Mouse (Mus musculus) macrophage (primary cell): ENCODE measurements around the gene Daam1. TPM values are rescaled to one million over a fixed set of nuclear protein-coding genes. Genes with fewer than 3 reads are reported as not detected.

Experiments
- H3K27ac ChIP-seq: fragments of 350-480 bp; formaldehyde crosslinking; 2 replicates; pipeline ENCODE4 v1.9.0; 2021
- H3K36me3 ChIP-seq: fragments of 350-480 bp; formaldehyde crosslinking; 2 replicates; pipeline ENCODE4 v1.9.0; 2021; ENCODE audit errors: inconsistent target
- H3K4me3 ChIP-seq: fragments of 350-480 bp; formaldehyde crosslinking; 2 replicates; pipeline ENCODE4 v1.9.0; 2021; ENCODE audit errors: inconsistent target
- H3K79me2 ChIP-seq: fragments of 350-480 bp; formaldehyde crosslinking; 2 replicates; pipeline ENCODE4 v1.9.0; 2021; ENCODE audit errors: inconsistent target
- WGBS: methylation state at CpG from one replicate; pipeline ENCODE4 v1.1.7; 2026; ENCODE audit warnings: inconsistent platforms; ENCODE audit not compliant: missing documents; 5-methylcytosine and 5-hydroxymethylcytosine counted together
- polyA plus RNA-seq: library from polyadenylated mRNA; stranded (reverse); fragments of 250-400 nt; gene quantifications from 3 replicates; pipeline ENCODE4 v1.2.4, GENCODE M21; 2018; ENCODE audit warnings: inconsistent platforms

Gene Daam1
- polyA plus RNA-seq, 1 experiment from 2014 or later = 9.8 TPM

DNA sequence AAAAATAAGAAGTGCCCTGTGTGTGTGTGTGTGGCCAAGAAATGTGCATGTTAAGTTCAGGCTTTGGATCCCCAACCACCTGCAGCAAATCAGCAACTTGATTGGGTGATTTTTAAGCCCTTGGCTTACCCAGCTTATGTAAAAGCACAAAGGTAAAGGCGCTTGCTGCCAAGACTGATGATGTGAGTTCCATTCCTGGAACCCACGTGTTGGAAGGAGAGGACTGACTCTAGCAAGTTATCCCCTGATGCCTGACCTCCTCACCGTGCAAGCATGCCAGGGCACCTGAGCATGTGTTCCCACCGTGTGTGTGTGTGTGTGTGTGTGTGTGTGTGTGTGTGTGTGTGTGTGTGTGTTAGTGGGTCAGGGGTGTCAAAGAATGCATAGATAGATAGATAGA lies 166.5 kb downstream of the Daam1 start:
- no peaks in the 10 kb centered on the region for H3K79me2 ChIP-seq
- 0 out of 2 replicates have a peak, but pooled peaks cover 4% of the 10 kb centered on the region for H3K36me3 ChIP-seq
- H3K4me3 ChIP-seq = no peak overlapping the region
- no peak overlapping the region for H3K27ac ChIP-seq
- WGBS = 84% methylated on average over 4 of the region's 4 CpGs

DNA sequence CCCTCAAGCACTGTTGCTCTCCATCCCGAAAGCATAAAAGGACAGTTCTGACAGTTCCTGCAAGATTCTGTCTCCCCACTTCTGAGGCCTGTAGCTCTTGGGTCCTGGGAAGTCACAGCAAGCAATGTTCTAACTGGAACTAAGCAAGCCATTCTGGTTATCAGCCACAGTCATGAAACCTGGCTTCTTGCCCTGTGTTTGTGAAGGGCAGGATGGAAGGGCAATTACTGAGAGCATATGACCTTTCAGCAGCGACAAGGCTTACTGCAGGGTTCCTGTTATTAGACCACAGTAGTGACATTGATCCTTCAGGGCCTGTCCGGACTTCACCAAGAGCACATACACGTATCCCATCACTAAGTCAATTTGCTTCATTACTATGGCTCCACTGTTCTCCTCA lies 167.8 kb downstream of the Daam1 start:
- H3K27ac ChIP-seq = no peak overlapping the region
- H3K36me3 ChIP-seq = no peaks in the 10 kb centered on the region
- H3K4me3 ChIP-seq = no peak overlapping the region
- H3K79me2 ChIP-seq = no peaks in the 10 kb centered on the region
- WGBS = 41% methylated on average over 4 of the region's 4 CpGs

DNA sequence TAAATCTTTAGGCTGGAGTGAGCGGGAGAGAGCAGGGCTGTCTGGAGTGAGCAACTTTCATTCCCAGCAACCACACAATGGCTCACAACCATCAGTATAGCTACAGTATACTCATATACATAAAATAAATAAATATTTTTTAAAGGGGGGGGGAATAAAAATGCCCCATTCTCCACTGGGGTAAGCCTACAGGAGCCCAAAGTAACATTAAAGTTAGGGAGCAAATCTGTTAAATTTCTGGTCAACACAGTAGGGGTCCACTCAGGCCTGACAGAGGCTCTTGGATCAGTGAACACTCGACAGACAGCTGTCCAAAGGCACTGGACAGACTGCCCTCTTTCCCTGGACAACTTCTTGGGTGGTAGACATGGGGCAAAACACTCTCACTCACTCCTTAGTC lies 168.8 kb downstream of the Daam1 start:
- Histone ChIP-seq H3K36me3 (no peaks in the 10 kb centered on the region), H3K79me2 (no peaks in the 10 kb centered on the region), H3K27ac (no peak overlapping the region), H3K4me3 (no peak overlapping the region)
- WGBS = 83% methylated on average over 2 of the region's 2 CpGs

DNA sequence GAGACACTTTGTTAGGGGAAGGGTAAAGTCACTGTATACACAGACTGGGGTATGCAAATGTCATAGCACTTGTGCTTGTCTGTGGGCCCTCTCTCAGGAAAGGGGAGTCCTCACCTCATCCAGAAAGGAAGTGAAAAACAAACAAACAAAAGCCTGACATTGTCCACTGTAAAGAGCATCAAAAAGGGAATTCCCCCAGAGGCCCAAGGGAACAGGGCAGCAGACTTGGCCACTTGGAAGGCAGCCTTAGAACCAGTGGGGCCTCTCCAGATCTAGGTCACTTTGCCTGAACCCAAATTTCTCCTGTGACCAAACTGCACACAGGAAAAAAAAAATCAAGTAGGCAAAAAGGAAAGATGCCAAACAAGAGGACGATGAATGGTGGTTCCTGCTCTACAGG lies 170.9 kb downstream of the Daam1 start:
- Histone ChIP-seq H3K27ac (no peak overlapping the region), H3K4me3 (no peak overlapping the region), H3K79me2 (no peaks in the 10 kb centered on the region), H3K36me3 (no peaks in the 10 kb centered on the region)
- 100% methylated on average over 1 of the region's 1 CpGs for WGBS

DNA sequence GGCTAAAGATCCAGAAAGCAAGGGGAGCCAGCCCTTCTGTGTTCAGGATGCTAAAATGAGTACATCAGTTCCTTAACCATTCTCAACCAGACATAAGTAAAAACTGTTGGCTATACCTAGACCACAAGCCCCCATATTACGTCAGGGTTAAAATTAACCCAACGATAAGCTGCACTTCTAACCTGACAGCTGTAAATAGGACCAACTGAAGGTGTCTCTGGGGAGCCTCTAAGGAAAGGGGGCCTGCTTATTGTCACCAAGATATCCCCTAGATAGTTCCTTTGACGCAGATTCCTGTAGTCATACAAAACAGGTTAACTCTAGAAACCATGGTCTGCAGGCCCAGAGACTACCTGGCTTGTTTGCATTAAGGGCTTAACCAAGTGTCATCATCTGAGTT lies 174.4 kb downstream of the Daam1 start:
- H3K27ac ChIP-seq = no peak overlapping the region
- H3K4me3 ChIP-seq = no peak overlapping the region
- WGBS = 81% methylated on average over 3 of the region's 3 CpGs
- H3K79me2 ChIP-seq = no peaks in the 10 kb centered on the region
- no peaks in the 10 kb centered on the region for H3K36me3 ChIP-seq

DNA sequence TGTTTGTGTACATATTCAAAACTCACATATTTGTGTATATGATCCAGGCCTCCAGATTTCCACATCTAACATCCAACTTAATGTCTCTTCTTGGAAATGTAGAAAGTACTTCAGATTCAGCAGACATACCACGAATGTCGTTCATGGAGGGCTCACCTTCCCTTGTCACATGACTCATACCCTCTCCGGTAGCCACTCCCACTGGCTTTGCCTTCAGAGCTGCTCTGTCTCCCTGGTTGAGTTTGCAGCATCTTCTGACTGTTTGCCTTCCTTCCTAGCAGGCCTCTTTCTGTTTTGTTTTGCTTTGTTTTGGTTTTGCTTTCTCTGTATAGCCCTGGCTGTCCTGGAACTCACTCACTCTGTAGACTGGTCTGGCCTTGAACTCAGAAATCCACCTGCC lies 176.8 kb downstream of the Daam1 start:
- H3K36me3 ChIP-seq = no peaks in the 10 kb centered on the region
- no peak overlapping the region for H3K4me3 ChIP-seq
- WGBS = 71% methylated on average over 3 of the region's 3 CpGs
- H3K79me2 ChIP-seq = no peaks in the 10 kb centered on the region
- H3K27ac ChIP-seq = no peak overlapping the region

DNA sequence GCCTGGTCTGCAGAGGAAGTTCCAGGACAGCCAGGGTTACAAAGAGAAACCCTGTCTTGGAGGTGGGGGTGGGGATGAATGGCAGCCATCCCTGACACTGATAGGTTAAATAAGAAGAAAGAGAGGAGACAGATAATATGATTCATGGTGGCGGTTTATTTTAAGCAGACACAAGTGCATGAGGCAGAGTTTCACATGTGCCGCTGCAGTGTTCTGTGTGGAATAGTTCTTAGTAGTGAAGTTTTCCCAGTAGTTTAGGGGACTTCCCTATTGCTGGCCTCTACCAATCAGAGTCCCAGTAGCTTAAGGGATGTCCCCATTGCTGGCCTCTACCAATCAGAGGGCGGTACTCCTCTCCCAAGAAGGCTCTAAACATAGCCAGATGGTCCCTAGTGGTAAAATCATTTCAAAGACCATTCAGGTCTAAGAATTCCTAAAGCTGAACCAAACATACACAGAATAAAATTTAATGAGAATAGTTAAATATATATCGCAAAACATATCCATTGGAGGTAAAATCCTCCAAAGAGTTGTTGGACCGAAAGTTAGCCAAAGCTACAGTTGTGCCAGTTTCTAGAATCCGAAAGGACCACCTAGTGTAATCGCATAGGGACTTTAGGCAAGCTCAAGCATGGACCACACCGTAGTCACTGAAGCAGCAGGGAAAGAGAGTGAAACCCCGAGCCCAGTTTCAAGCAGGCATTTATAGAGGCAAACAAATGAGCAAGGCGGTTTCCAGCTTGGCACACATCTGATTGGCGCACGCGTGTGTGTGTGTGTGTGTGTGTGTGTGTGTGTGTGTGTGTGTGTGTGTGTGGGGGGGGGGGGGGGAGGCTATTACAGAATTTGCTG lies 178.4 kb downstream of the Daam1 start:
- Histone ChIP-seq H3K36me3 (no peaks in the 10 kb centered on the region), H3K79me2 (no peaks in the 10 kb centered on the region), H3K4me3 (no peak overlapping the region), H3K27ac (no peak overlapping the region)
- 94% methylated on average over 9 of the region's 13 CpGs for WGBS

DNA sequence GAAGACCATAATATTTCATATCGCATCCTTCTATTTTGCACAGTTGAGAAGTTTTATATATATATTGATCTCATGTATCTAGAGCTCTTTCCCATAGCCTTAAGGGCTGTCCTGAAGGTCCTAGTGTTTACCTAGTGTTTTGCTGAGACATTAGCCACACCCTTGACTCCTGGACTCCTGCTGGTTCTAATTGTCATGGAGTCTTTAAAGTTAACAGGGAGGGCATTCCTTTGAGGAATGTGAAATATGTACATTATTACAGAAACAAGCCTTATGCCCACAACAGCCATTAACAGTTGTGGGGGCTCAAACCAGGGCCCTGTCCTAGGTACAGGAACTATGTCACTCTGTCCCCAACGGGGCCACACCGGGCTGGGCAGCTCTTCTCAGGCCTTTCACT lies 180.5 kb downstream of the Daam1 start:
- WGBS = 98% methylated on average over 3 of the region's 3 CpGs

DNA sequence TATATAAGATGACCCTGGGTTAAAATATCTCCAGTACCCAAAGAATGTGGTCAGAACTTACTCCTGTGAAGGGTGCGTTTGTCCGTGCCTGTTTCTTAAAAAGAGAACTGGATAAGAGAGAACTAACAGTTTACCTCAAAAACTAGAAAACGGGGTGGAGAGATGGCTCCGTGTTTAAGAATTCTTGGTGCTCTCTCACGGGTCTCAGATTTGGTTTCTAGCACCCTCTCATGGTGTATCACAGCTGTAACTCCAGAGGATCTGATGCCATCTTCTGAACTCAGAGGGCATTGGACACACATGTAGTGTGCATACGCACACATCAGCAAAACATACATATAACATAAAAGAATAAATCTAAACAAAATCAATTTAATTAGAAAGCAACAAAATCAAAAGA lies 181.2 kb downstream of the Daam1 start:
- H3K27ac ChIP-seq = no peak overlapping the region
- WGBS = 91% methylated on average over 6 of the region's 6 CpGs
- H3K79me2 ChIP-seq = no peaks in the 10 kb centered on the region
- no peaks in the 10 kb centered on the region for H3K36me3 ChIP-seq
- no peak overlapping the region for H3K4me3 ChIP-seq

More for the DNA sequence above, 180.5 kb downstream of the Daam1 start:
- Histone ChIP-seq H3K36me3 (no peaks in the 10 kb centered on the region), H3K4me3 (no peak overlapping the region), H3K79me2 (no peaks in the 10 kb centered on the region), H3K27ac (no peak overlapping the region)

DNA sequence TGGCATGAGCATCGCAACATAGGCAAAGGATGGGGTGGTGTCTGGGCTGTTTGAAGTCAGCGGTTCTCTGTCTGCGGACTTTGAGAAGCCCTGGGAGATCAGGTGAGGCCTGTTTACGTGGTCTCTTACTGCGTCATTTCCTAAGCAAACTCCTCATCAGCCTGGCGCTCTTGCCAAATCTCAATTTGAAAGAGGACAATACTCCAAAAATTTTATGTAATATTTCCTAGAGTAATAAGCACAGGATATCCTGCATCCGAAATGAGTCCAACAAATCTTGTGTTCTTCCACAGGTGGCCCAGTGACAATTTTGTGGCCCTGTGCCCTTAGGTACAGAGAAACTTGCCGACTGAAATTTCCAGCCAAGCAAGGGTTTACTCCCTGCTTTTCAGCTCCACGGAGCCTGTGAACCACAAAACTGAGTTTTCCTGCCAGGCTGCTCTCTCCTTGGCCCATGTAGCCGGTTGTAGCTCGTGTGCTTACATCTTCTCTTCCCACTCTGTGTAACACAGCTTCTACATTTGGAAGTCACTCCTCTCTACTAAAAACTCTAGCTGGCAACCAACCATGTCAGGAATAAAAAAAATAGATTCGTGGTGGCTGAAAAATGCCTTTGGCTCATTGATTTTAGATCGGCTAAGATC lies 183.0 kb downstream of the Daam1 start:
- Histone ChIP-seq H3K79me2 (no peaks in the 10 kb centered on the region), H3K36me3 (no peaks in the 10 kb centered on the region), H3K27ac (no peak overlapping the region), H3K4me3 (no peak overlapping the region)
- 79% methylated on average over 13 of the region's 13 CpGs for WGBS

DNA sequence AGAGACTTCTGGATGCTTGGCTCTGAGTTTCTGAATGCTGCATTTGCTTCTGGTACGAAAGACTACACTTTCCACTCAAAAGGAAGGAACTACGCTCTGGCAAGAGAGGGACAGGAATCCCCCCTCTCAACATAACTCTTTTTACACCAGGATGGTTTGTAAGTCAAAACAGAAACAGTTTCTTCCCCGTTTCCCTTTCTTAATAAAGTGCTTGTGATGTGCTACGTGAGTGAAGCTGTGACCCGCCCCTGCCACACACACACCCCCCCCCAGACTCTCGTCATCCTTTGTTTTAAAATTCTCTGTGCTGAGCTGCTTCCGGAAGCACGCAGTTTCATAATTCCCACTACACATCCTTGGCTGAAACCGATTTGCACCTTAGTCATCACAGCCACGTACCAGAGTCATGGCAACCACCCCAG lies 183.5 kb downstream of the Daam1 start:
- H3K36me3 ChIP-seq = no peaks in the 10 kb centered on the region
- no peak overlapping the region for H3K4me3 ChIP-seq
- no peaks in the 10 kb centered on the region for H3K79me2 ChIP-seq
- WGBS = 38% methylated on average over 8 of the region's 10 CpGs
- H3K27ac ChIP-seq = no peak overlapping the region

DNA sequence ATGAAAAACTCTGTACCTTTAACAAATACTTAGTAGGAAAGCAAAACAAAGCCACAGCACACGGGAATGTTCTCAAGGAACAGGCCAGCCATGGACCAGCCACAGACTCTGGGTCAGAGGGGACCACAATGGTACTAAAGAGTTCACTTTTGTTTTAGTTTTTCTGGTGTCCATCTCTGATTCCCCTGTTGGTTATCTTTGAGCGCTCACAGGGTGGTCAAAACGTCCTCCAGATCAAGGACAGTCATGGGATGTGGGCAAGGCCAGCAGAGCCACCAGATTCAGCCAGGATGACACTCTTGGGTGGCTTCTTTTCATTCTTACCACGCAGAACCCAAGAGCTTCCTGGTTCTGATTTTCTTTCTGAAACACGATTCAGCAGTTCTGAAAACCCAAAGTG lies 184.4 kb downstream of the Daam1 start:
- 64% methylated on average over 5 of the region's 5 CpGs for WGBS
- Histone ChIP-seq H3K27ac (no peak overlapping the region), H3K36me3 (no peaks in the 10 kb centered on the region), H3K79me2 (no peaks in the 10 kb centered on the region), H3K4me3 (no peak overlapping the region)

DNA sequence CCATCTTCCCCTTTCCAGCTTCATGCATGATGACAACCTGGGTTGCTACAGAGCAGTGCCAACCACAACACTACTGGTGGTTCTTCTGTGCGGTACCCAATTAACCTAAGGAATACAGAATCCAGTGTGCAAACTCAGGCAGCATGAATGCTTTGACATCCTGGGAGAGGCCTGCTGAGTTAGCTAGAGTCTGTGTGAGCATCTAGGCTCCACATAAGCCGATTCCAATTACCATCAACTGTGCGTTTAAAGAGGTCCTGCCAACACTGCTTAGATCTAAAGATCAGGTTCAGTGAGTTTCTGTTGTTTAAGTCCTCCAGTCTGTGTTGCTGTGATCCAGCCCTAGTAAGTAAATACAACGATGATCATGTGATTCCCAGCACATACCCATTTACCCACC lies 189.4 kb downstream of the Daam1 start:
- H3K27ac ChIP-seq = no peak overlapping the region
- WGBS = 93% methylated on average over 4 of the region's 4 CpGs

DNA sequence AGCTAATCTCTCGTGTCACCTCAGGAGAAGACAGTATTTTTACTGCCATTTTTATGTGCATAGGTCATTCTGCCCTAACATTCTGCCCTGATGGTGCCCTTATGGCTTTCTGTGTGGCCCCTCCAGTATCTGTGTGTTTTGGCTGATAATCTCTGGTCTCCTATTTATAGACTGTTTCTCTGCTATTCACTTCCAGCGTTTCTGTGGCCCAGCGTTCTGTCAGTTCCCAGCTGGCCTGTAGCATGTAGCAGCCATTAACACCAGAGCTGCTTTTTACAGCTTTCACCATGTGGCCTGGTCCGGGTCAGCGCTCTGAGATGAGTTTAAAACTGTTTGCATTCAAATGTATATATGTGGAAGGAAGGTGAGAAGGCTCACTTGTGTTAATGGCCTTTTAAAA lies 190.7 kb downstream of the Daam1 start:
- no peaks in the 10 kb centered on the region for H3K79me2 ChIP-seq
- WGBS = 83% methylated on average over 5 of the region's 5 CpGs
- no peak overlapping the region for H3K27ac ChIP-seq
- H3K36me3 ChIP-seq = no peaks in the 10 kb centered on the region
- H3K4me3 ChIP-seq = no peak overlapping the region

More for the DNA sequence above, 189.4 kb downstream of the Daam1 start:
- Histone ChIP-seq H3K79me2 (no peaks in the 10 kb centered on the region), H3K4me3 (no peak overlapping the region), H3K36me3 (no peaks in the 10 kb centered on the region)

DNA sequence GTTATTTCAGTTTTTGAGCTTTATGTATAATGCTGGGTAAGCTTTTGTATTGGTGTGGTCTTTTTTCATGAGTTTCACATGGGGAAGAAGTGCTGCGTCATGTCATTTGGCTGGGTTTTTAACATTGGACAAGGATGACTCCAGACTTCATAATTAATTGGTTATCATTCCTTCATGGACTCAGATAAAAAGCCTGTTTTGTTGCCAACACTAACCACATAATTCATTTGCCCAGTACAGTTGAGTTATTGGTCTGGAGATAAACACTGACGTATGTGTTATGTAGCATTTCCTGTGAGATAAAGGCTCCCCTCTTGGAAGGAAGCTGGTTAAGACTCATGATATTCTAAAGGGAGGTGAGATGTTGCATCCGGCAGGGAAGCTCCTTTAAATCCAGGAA lies 191.9 kb downstream of the Daam1 start:
- Histone ChIP-seq H3K79me2 (no peaks in the 10 kb centered on the region), H3K27ac (no peak overlapping the region), H3K36me3 (no peaks in the 10 kb centered on the region), H3K4me3 (no peak overlapping the region)
- 79% methylated on average over 3 of the region's 3 CpGs for WGBS
